Mouse (Mus musculus) cerebellum, adult 2 months (tissue): Measurements from ENCODE around the gene Tmem238. TPM values are rescaled to one million over a fixed set of nuclear protein-coding genes. Genes with fewer than 3 reads are reported as not detected.
"Not testable (repeated sequence)": the region's sequence is repeated elsewhere in the genome, so short reads cannot be mapped to it uniquely, and the experiment has no call there.

Source experiments
- DNase-seq, 2 experiments: peaks; one replicate each; pipeline ENCODE4 v3.0.0; 2021
- H3K27ac ChIP-seq: fragments of 200-500 bp; 2 replicates; pipeline ENCODE4 v1.5.1; 2012; ENCODE audit warnings: low read length, control low read depth, inconsistent platforms; ENCODE audit not compliant: insufficient read depth
- H3K27me3 ChIP-seq: fragments of 200-500 bp; 2 replicates; pipeline ENCODE4 v1.6.1; 2012; ENCODE audit warnings: inconsistent platforms, mild to moderate bottlenecking, low read length, moderate library complexity; ENCODE audit not compliant: control insufficient read depth, insufficient read depth
- H3K4me1 ChIP-seq: fragments of 200-500 bp; 2 replicates; pipeline ENCODE4 v1.6.1; 2011; ENCODE audit warnings: low read length; ENCODE audit not compliant: control insufficient read depth, insufficient read depth
- H3K4me3 ChIP-seq: fragments of 200-500 bp; replicated peaks from 2 replicates; pipeline ENCODE3; 2011; ENCODE audit warnings: mild to moderate bottlenecking, low read depth, low read length, control low read depth; ENCODE audit not compliant: insufficient read depth
- CTCF ChIP-seq: fragments of 200-500 bp; IDR thresholded peaks from 2 replicates; pipeline ENCODE4 v1.5.1; 2011; ENCODE audit warnings: low read depth, mild to moderate bottlenecking, control low read depth, low read length, moderate library complexity, borderline replicate concordance; ENCODE audit not compliant: insufficient read depth
- POLR2A ChIP-seq: fragments of 200-500 bp; IDR thresholded peaks from 2 replicates; pipeline ENCODE4 v1.6.1; 2011; ENCODE audit warnings: low read length, control low read depth, borderline replicate concordance; ENCODE audit not compliant: insufficient read depth
- WGBS: fragments of 180-500 bp; shearing (Covaris S2); methylation state at CpG from one replicate; pipeline ENCODE4 v1.1.7; 2018; 5-methylcytosine and 5-hydroxymethylcytosine counted together
- polyA plus RNA-seq: library from polyadenylated mRNA; depleted of rRNA; stranded (reverse); fragments of >200 nt; gene quantifications from 2 replicates; pipeline ENCODE4 v1.2.3, GENCODE M21; 2012

Gene Tmem238
- polyA plus RNA-seq, 1 experiment = 13.2 TPM

- peak; percentile 39 to 63 for DNase-seq
- 51% methylated on average over 7 of the region's 7 CpGs for WGBS
- no peak overlapping the region for H3K4me3 ChIP-seq
Measured at GRCm38 (mm10) chr7:4795767-4796433, 6.4 kb upstream of the Tmem238 start.

GRCm38 (mm10) chr7:4794631-4795168, 5.2 kb upstream of the Tmem238 start:
- TF ChIP-seq CTCF = no peak
- TF ChIP-seq POLR2A = no peak
- 85% methylated on average over 3 of the region's 3 CpGs for WGBS

More at GRCm38 (mm10) chr7:4795767-4796433, 6.4 kb upstream of the Tmem238 start:
- Histone ChIP-seq H3K27ac (no peak overlapping the region), H3K4me1 (no peaks in the 10 kb centered on the region), H3K27me3 (no peaks in the 10 kb centered on the region)
- TF ChIP-seq CTCF = peak; percentile 59; the same call in 1 of the 2 replicates
- TF ChIP-seq POLR2A = no peak

GRCm38 (mm10) chr7:4793674-4794073, 4.2 kb upstream of the Tmem238 start:
- no peak overlapping the region for H3K27ac ChIP-seq
- no peaks in the 10 kb centered on the region for H3K4me1 ChIP-seq
- 38% methylated on average over 4 of the region's 4 CpGs for WGBS
- DNase-seq = no peak
- TF ChIP-seq POLR2A (no peak), CTCF (no peak)
- peak overlapping the region; percentile 99 for H3K4me3 ChIP-seq
- H3K27me3 ChIP-seq = no peaks in the 10 kb centered on the region

More at GRCm38 (mm10) chr7:4794631-4795168, 5.2 kb upstream of the Tmem238 start:
- Histone ChIP-seq H3K27me3 (no peaks in the 10 kb centered on the region), H3K4me1 (no peaks in the 10 kb centered on the region), H3K27ac (no peak overlapping the region), H3K4me3 (no peak overlapping the region)
- no peak for DNase-seq

GRCm38 (mm10) chr7:4793248-4793647, 3.8 kb upstream of the Tmem238 start:
- H3K27ac ChIP-seq = peak overlapping the region; percentile 62; the same call in 1 of the 2 replicates
- DNase-seq = not testable (repeated sequence)

GRCm38 (mm10) chr7:4792278-4793212, 3.1 kb upstream of the Tmem238 start, which contains the start of gene Rpl28:
TSS of gene Rpl28 (plus strand) at chr7:4792874.
- WGBS = under 1% methylated on average over 54 of the region's 54 CpGs
- TF ChIP-seq CTCF (no peak), POLR2A (peak; percentile 93)
- Histone ChIP-seq H3K27me3 (no peaks in the 10 kb centered on the region), H3K27ac (peak within 1 kb of the TSS; percentile 62; the same call in 1 of the 2 replicates), H3K4me3 (peak within 1 kb of the TSS; percentile 99), H3K4me1 (peaks cover 3% of the 10 kb centered on the region; the same call in 1 of the 2 replicates)
- peak; percentile 95 to 96 for DNase-seq

More at GRCm38 (mm10) chr7:4793248-4793647, 3.8 kb upstream of the Tmem238 start:
- peak overlapping the region; percentile 99 for H3K4me3 ChIP-seq
- H3K4me1 ChIP-seq, H3K27me3 ChIP-seq: not testable (repeated sequence)
- under 1% methylated on average over 31 of the region's 31 CpGs for WGBS

DNA sequence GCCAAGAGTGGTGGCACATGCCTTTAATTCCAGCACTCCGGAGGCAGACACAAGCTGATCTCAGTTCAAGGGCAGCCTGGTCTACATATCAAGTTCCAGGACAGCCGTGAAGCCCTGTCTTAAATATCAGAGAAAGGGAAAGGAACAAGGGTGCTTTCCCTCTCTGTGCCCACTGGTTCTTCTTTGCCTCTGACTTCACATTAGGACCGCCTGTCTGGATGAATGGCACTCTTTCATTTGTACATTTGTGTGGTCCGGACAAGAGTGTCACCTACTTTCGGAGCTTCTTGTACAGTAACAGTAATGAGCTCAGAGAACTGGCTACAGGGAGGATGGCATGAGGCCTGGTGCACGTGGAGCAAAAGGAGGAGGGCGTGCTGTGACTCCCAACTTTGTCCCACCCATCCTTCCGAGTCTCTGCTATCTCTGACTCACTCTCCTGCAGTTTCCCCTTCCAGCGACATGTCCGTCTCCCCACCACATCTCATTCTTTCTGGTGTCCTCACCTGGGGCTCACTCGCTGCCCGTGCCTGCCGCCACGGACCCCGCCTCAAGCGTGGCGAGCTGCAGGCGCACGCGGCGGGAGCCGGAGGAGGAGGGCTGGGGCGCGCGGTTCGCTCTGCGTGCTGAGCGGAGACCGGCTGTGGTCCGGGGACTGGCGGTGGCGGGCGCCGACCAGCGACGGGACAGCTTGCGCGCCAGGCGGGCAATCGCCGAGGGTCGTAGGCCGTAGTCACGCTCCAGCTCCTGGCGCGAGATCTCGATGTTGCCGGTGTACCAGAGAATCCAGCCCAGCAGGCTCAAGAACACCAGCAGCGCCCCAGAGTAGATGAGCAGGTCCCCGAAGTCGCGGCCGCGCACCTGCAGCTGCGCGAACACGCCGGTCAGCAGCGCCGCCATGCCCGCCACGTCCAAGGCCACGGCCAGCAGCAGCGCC, 689 bp downstream of the Tmem238 start:
- TF ChIP-seq POLR2A (peak; percentile 51; the same call in 1 of the 2 replicates), CTCF (no peak)
- H3K27me3 ChIP-seq = no peaks in the 10 kb centered on the region
- peak overlapping the region; percentile 93 for H3K27ac ChIP-seq
- H3K4me3 ChIP-seq = peak overlapping the region; percentile 81
- 1% methylated on average over 63 of the region's 64 CpGs for WGBS
- DNase-seq = peak; percentile 69 to 81
- H3K4me1 ChIP-seq = peaks cover 20% of the 10 kb centered on the region

DNA sequence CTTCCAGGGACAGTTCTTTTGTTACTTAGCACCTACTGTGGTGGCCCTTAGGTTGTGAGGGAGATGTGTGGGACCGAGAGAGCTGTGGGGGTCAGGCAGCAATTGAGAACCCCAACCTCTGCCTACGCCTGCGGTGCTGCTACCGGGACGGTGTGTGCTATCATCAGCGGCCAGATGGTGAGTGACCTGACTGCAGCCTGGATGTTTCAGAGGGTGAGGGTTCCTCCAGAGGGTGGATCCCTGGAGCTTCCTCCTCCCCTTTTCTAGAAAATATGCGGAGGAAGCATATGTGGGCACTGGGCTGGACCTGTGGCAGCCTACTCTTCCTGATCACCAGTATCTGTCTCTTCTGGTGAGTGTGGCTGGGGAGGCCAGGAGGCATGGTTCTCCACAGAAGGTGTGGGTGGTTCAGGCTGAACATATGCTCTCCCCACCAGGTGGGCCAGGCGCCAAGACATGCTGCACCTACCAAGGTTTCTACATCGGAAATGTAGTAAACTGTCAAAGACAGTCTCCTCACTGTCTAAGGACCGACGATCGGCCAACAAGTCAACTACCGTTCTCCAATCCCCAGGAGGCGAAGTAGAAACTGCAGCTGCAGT, 5.7 kb downstream of the Tmem238 start:
- Histone ChIP-seq H3K27ac (peak overlapping the region; percentile 87), H3K4me1 (peaks cover 31% of the 10 kb centered on the region), H3K27me3 (no peaks in the 10 kb centered on the region), H3K4me3 (peak overlapping the region; percentile 1)
- TF ChIP-seq CTCF (no peak), POLR2A (peak; percentile 41; the same call in 1 of the 2 replicates)
- DNase-seq = peak; percentile 77 to 84
- WGBS = 19% methylated on average over 14 of the region's 14 CpGs
